Mouse (Mus musculus) lung, postnatal 0 days (tissue): ENCODE measurements around the gene Rnf216.

Experiments
- CTCF ChIP-seq: IDR thresholded peaks from 2 replicates; pipeline ENCODE4 v1.5.1; 2016; ENCODE audit warnings: antibody characterized with exemption, mild to moderate bottlenecking
- EP300 ChIP-seq: IDR thresholded peaks from 2 replicates; pipeline ENCODE4 v1.6.1; 2016; ENCODE audit warnings: antibody characterized with exemption, mild to moderate bottlenecking, control low read depth

- TF ChIP-seq CTCF (no peak), EP300 (no peak)
These were observed 111.9 kb downstream of the Rnf216 start for GRCm38 (mm10) chr5:143000654-143001500.
